Mouse (Mus musculus): ENCODE measurements around the gene Hspg2.

DNA sequence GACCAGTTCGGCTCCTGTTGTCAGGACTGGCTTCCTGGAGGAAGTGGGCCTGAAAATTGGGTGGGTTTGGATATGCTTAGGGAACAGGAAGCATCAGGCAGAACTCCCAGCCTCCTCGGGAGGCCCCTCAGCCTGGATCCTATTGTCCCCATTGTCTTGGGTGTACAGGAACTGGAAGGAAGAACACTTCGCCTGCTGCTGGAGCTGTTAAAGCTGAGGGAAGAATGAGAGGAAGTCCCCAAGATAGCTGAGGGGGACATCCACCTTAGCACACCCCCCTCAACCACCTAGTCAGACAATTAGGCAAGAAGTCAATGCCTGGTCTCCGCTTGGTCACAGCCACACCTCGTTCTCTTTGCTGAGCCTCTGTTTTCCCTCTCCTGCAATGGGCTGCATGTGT lies 9.7 kb downstream of the Hspg2 start:
- TF ChIP-seq CTCF (IDR thresholded peaks at IDR 0.05) (no peak), POLR2A (IDR thresholded peaks at IDR 0.05; ENCODE audit: insufficient read depth, low read depth, low read length) (peak; percentile 65; the same call in 1 of the 2 replicates)
